Mouse (Mus musculus): ENCODE measurements around the gene Hsd17b12. TPM values are rescaled to one million over a fixed set of nuclear protein-coding genes. Genes with fewer than 3 reads are reported as not detected.

The Hsd17b12 gene
- polyA plus RNA-seq, 1 experiment from 2014 or later = 124 TPM

GRCm38 (mm10) chr2:94054813-94055212, 103.0 kb downstream of the Hsd17b12 start:
- Histone ChIP-seq H3K4me2 (replicated peaks; ENCODE audit: low read depth, low read length) (no peak overlapping the region), H3K9me3 (ENCODE audit: control insufficient read depth, low read length) (no peaks in the 10 kb centered on the region), H3K4me3 (ENCODE audit: low read length) (no peak overlapping the region), H3K27ac (ENCODE audit: low read depth, low read length) (no peak overlapping the region), H3K9ac (ENCODE audit: low read depth, low read length) (no peak overlapping the region), H3K36me3 (ENCODE audit: control insufficient read depth, insufficient read depth, low read length) (no peaks in the 10 kb centered on the region), H3K27me3 (ENCODE audit: control insufficient read depth, insufficient read depth, low read length) (no peaks in the 10 kb centered on the region), H3K4me1 (ENCODE audit: control insufficient read depth, insufficient read depth, low read length) (no peaks in the 10 kb centered on the region)
- no peak for ATAC-seq (ENCODE audit: low FRiP score, low TSS enrichment)

DNA sequence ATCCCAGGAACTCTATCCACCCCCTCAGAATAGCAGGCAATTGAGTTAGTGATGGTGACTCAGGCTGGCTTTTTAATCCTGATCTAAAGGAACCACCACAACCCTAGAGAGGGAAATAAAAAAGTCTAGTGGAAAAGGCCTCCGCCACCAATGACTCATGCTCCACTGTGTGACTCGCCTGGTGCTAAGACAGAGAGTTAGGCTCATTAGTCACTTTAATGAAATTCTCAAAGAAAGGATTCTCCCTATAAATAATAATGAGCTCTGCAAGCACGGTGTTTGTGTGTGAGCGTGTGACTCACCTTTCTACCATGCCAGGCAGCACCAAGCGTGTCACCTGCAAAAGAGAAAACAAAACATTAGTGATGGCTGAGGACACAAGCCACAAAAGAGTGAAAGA, 105.8 kb downstream of the Hsd17b12 start:
- H3K36me3 ChIP-seq (ENCODE audit: control insufficient read depth, insufficient read depth, low read length) = no peaks in the 10 kb centered on the region
- WGBS = 86% methylated on average over 5 of the region's 5 CpGs
- no peaks in the 10 kb centered on the region for H3K4me1 ChIP-seq (ENCODE audit: control insufficient read depth, insufficient read depth, low read length)
- no peak for ATAC-seq (ENCODE audit: low FRiP score, low TSS enrichment)
- H3K4me2 ChIP-seq (replicated peaks; ENCODE audit: low read depth, low read length) = no peak overlapping the region
- H3K9me3 ChIP-seq (ENCODE audit: control insufficient read depth, low read length) = no peaks in the 10 kb centered on the region
- H3K27ac ChIP-seq (ENCODE audit: low read depth, low read length) = no peak overlapping the region
- no peak overlapping the region for H3K4me3 ChIP-seq (ENCODE audit: low read length)
- H3K9ac ChIP-seq (ENCODE audit: low read depth, low read length) = no peak overlapping the region
- H3K27me3 ChIP-seq (ENCODE audit: control insufficient read depth, insufficient read depth, low read length) = no peaks in the 10 kb centered on the region

DNA sequence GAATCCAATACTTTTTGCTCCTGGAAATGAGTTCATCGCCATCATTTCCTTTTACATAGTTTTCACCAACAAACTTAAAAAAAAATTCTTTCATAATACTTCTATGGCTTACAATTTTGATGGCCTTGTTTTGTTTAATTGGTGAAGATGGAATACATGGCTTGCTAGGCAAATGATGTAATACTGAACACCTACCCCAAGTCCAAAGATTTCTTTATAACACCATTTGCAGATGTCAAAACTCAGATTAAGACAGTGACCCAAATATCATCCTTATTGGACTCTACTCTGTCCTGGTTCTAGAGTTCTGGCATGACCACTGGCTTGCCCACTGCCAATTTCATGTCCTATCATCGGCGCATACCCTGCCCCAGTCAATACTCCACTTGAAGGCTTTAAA, 106.9 kb downstream of the Hsd17b12 start:
- 96% methylated on average over 3 of the region's 3 CpGs for WGBS
- Histone ChIP-seq H3K9ac (ENCODE audit: low read depth, low read length) (no peak overlapping the region), H3K27ac (ENCODE audit: low read depth, low read length) (no peak overlapping the region), H3K27me3 (ENCODE audit: control insufficient read depth, insufficient read depth, low read length) (no peaks in the 10 kb centered on the region), H3K36me3 (ENCODE audit: control insufficient read depth, insufficient read depth, low read length) (no peaks in the 10 kb centered on the region), H3K4me1 (ENCODE audit: control insufficient read depth, insufficient read depth, low read length) (no peaks in the 10 kb centered on the region), H3K4me2 (replicated peaks; ENCODE audit: low read depth, low read length) (no peak overlapping the region), H3K4me3 (ENCODE audit: low read length) (no peak overlapping the region), H3K9me3 (ENCODE audit: control insufficient read depth, low read length) (no peaks in the 10 kb centered on the region)
- no peak for ATAC-seq (ENCODE audit: low FRiP score, low TSS enrichment)

DNA sequence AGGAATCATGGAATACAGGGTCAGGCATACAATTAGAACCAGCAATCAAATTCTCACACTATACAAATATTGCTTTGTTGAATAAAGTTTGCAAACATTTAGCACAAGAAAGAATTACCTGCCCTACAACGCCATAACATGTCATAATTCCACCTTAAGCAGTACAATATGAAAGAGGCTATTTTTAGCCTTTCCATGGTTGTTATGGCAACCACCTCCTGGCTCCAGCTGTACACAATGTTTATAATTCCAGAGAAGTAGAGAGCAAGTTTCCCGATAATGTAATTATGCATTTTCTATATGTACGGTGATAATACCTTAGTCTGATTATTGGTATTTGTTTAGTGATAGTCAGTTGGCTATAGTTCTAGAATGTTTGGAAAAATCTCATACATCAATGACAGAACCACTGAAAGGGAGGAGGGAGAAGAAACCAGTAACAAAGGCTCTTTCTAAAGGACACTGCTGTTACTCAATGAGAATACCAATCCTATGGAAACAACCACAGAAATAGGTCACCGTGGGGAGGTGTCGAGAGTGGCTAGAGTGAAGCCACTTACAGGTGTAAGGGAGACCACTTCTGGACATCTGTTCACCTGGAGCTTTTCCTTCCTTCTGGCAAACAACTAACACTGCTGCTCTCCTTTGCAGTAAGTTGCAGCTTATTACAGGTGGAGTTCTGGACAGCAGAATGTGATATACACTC, 108.1 kb downstream of the Hsd17b12 start:
- no peaks in the 10 kb centered on the region for H3K4me1 ChIP-seq (ENCODE audit: control insufficient read depth, insufficient read depth, low read length)
- WGBS = 91% methylated on average over 5 of the region's 5 CpGs
- ATAC-seq (ENCODE audit: low FRiP score, low TSS enrichment) = no peak
- H3K4me2 ChIP-seq (replicated peaks; ENCODE audit: low read depth, low read length) = no peak overlapping the region
- no peaks in the 10 kb centered on the region for H3K27me3 ChIP-seq (ENCODE audit: control insufficient read depth, insufficient read depth, low read length)
- H3K36me3 ChIP-seq (ENCODE audit: control insufficient read depth, insufficient read depth, low read length) = no peaks in the 10 kb centered on the region
- no peak overlapping the region for H3K4me3 ChIP-seq (ENCODE audit: low read length)
- no peak overlapping the region for H3K27ac ChIP-seq (ENCODE audit: low read depth, low read length)
- no peaks in the 10 kb centered on the region for H3K9me3 ChIP-seq (ENCODE audit: control insufficient read depth, low read length)
- no peak overlapping the region for H3K9ac ChIP-seq (ENCODE audit: low read depth, low read length)

DNA sequence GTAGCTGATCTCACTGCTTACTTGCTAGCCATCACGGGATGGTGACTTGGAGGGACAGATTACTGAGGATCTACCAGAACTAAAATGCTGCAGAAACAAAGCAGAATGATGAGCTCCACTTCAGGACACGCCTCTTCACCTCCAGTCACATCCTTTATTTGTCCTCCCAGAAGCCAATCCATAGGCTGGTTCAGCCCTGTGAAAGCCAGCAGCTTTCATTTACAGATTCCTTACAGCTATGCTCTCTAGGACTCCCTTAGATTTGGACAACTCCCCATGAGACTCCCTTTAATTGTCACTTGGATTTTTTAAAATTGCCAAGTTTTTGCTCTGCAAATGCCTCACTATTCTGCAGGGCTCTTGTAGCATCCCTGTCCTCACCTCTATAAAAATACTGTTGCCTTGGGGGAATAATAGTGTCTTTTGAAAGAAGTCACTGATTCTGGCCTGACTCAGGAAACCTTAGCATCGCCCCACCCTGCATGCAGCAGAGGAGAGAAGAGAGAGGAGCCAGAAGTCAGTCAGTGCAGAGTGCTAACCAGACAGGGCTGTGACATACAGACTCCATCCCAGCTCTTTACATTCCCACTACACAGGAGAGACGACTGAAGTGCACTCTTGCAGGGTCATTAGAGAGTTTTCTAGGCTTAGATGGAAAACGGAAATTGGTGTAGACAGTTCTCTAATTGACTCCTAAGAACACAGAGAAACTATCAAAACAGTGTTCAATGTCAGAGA, 108.9 kb downstream of the Hsd17b12 start:
- Histone ChIP-seq H3K27ac (ENCODE audit: low read depth, low read length) (no peak overlapping the region), H3K27me3 (ENCODE audit: control insufficient read depth, insufficient read depth, low read length) (no peaks in the 10 kb centered on the region), H3K4me3 (ENCODE audit: low read length) (no peak overlapping the region), H3K9ac (ENCODE audit: low read depth, low read length) (no peak overlapping the region), H3K36me3 (ENCODE audit: control insufficient read depth, insufficient read depth, low read length) (no peaks in the 10 kb centered on the region), H3K9me3 (ENCODE audit: control insufficient read depth, low read length) (no peaks in the 10 kb centered on the region), H3K4me2 (replicated peaks; ENCODE audit: low read depth, low read length) (no peak overlapping the region), H3K4me1 (ENCODE audit: control insufficient read depth, insufficient read depth, low read length) (no peaks in the 10 kb centered on the region)
- ATAC-seq (ENCODE audit: low FRiP score, low TSS enrichment) = no peak
- WGBS = 83% methylated on average over 5 of the region's 5 CpGs

DNA sequence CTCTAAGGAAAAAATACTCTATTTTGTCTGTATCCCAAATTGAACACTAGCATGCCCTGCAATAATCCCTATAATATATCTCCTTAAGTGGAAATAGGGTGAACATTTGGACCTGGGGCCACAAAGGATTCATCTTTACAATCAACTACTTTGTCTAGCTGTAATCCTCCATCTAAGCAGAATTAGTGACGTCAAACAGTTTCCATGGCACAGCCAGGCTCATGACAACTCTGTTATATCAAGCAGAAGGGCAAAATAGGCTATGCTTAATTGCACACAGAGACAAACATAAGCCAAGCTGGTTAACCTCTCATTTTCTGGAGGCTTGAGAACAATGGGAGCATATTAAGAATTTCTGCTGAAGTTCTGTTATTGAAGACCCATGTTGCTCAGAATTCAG, 109.5 kb downstream of the Hsd17b12 start:
- H3K4me2 ChIP-seq (replicated peaks; ENCODE audit: low read depth, low read length) = no peak overlapping the region
- no peak for ATAC-seq (ENCODE audit: low FRiP score, low TSS enrichment)
- H3K4me3 ChIP-seq (ENCODE audit: low read length) = no peak overlapping the region
- no peaks in the 10 kb centered on the region for H3K9me3 ChIP-seq (ENCODE audit: control insufficient read depth, low read length)
- H3K4me1 ChIP-seq (ENCODE audit: control insufficient read depth, insufficient read depth, low read length) = no peaks in the 10 kb centered on the region
- H3K36me3 ChIP-seq (ENCODE audit: control insufficient read depth, insufficient read depth, low read length) = no peaks in the 10 kb centered on the region
- H3K27ac ChIP-seq (ENCODE audit: low read depth, low read length) = no peak overlapping the region
- WGBS = 81% methylated on average over 1 of the region's 1 CpGs
- no peak overlapping the region for H3K9ac ChIP-seq (ENCODE audit: low read depth, low read length)
- H3K27me3 ChIP-seq (ENCODE audit: control insufficient read depth, insufficient read depth, low read length) = no peaks in the 10 kb centered on the region

- 65% methylated on average over 6 of the region's 6 CpGs for WGBS
- Histone ChIP-seq H3K9me3 (ENCODE audit: control insufficient read depth, low read length) (no peaks in the 10 kb centered on the region), H3K4me2 (replicated peaks; ENCODE audit: low read depth, low read length) (no peak overlapping the region), H3K4me1 (ENCODE audit: control insufficient read depth, insufficient read depth, low read length) (no peaks in the 10 kb centered on the region), H3K27me3 (ENCODE audit: control insufficient read depth, insufficient read depth, low read length) (no peaks in the 10 kb centered on the region), H3K4me3 (ENCODE audit: low read length) (no peak overlapping the region), H3K36me3 (ENCODE audit: control insufficient read depth, insufficient read depth, low read length) (no peaks in the 10 kb centered on the region), H3K27ac (ENCODE audit: low read depth, low read length) (no peak overlapping the region), H3K9ac (ENCODE audit: low read depth, low read length) (no peak overlapping the region)
- ATAC-seq (ENCODE audit: low FRiP score, low TSS enrichment) = no peak
These were observed 112.2 kb downstream of the Hsd17b12 start for GRCm38 (mm10) chr2:94045411-94046090.

- Histone ChIP-seq H3K27ac (ENCODE audit: low read depth, low read length) (no peak overlapping the region), H3K27me3 (ENCODE audit: control insufficient read depth, insufficient read depth, low read length) (no peaks in the 10 kb centered on the region), H3K4me1 (ENCODE audit: control insufficient read depth, insufficient read depth, low read length) (no peaks in the 10 kb centered on the region), H3K36me3 (ENCODE audit: control insufficient read depth, insufficient read depth, low read length) (no peaks in the 10 kb centered on the region; the same call in 1 of the 2 replicates), H3K4me2 (replicated peaks; ENCODE audit: low read depth, low read length) (no peak overlapping the region), H3K9ac (ENCODE audit: low read depth, low read length) (no peak overlapping the region), H3K4me3 (ENCODE audit: low read length) (no peak overlapping the region), H3K9me3 (ENCODE audit: control insufficient read depth, low read length) (no peaks in the 10 kb centered on the region)
- ATAC-seq (ENCODE audit: low FRiP score, low TSS enrichment) = no peak
- WGBS = 80% methylated on average over 2 of the region's 2 CpGs
These were observed 113.6 kb downstream of the Hsd17b12 start for GRCm38 (mm10) chr2:94044174-94044573.

- ATAC-seq (ENCODE audit: low FRiP score, low TSS enrichment) = no peak
- H3K4me3 ChIP-seq (ENCODE audit: low read length) = no peak overlapping the region
- WGBS = 68% methylated on average over 5 of the region's 5 CpGs
- no peak overlapping the region for H3K27ac ChIP-seq (ENCODE audit: low read depth, low read length)
- no peak overlapping the region for H3K4me2 ChIP-seq (replicated peaks; ENCODE audit: low read depth, low read length)
- no peaks in the 10 kb centered on the region for H3K4me1 ChIP-seq (ENCODE audit: control insufficient read depth, insufficient read depth, low read length)
- no peak overlapping the region for H3K9ac ChIP-seq (ENCODE audit: low read depth, low read length)
- no peaks in the 10 kb centered on the region for H3K27me3 ChIP-seq (ENCODE audit: control insufficient read depth, insufficient read depth, low read length)
- no peaks in the 10 kb centered on the region; the same call in 1 of the 2 replicates for H3K36me3 ChIP-seq (ENCODE audit: control insufficient read depth, insufficient read depth, low read length)
- H3K9me3 ChIP-seq (ENCODE audit: control insufficient read depth, low read length) = no peaks in the 10 kb centered on the region
These were observed 114.1 kb downstream of the Hsd17b12 start for GRCm38 (mm10) chr2:94043662-94044061.
